Mouse (Mus musculus) lung, postnatal 36 days (tissue): ENCODE results near the gene Homer1.

Source experiments
- DNase-seq: peaks from one replicate; pipeline ENCODE4 v3.0.0; 2022; ENCODE audit warnings: mixed read lengths

Homer1 gene

GRCm38 (mm10) chr13:93340555-93341278 is 41.3 kb downstream of the Homer1 start:
- DNase-seq: no peak

- no peak for DNase-seq
Observed at GRCm38 (mm10) chr13:93342641-93343040, 43.2 kb downstream of the Homer1 start.

- DNase-seq: no peak
Observed at GRCm38 (mm10) chr13:93344395-93344794, 45.0 kb downstream of the Homer1 start.

GRCm38 (mm10) chr13:93345854-93346253 is 46.4 kb downstream of the Homer1 start:
- no peak for DNase-seq

- DNase-seq: no peak
Observed at GRCm38 (mm10) chr13:93352030-93352429, 52.6 kb downstream of the Homer1 start.

GRCm38 (mm10) chr13:93354420-93355278 is 55.2 kb downstream of the Homer1 start:
- DNase-seq: no peak

- no peak for DNase-seq
Observed at GRCm38 (mm10) chr13:93355279-93355587, 55.8 kb downstream of the Homer1 start.

GRCm38 (mm10) chr13:93358522-93358921 is 59.1 kb downstream of the Homer1 start:
- no peak for DNase-seq

- no peak for DNase-seq
Observed at GRCm38 (mm10) chr13:93367555-93367954, 68.1 kb downstream of the Homer1 start.

GRCm38 (mm10) chr13:93368812-93369584 is 69.6 kb downstream of the Homer1 start:
- no peak for DNase-seq

GRCm38 (mm10) chr13:93374457-93374856 is 75.0 kb downstream of the Homer1 start:
- no peak for DNase-seq

- DNase-seq: no peak
Observed at GRCm38 (mm10) chr13:93378493-93378892, 79.1 kb downstream of the Homer1 start.

GRCm38 (mm10) chr13:93380399-93381063 is 81.1 kb downstream of the Homer1 start:
- DNase-seq: no peak

GRCm38 (mm10) chr13:93381301-93381700 is 81.9 kb downstream of the Homer1 start:
- DNase-seq: no peak

- DNase-seq: no peak
Observed at GRCm38 (mm10) chr13:93383092-93383491, 83.7 kb downstream of the Homer1 start.

- no peak for DNase-seq
Observed at GRCm38 (mm10) chr13:93383620-93384019, 84.2 kb downstream of the Homer1 start.

GRCm38 (mm10) chr13:93384481-93384880 is 85.0 kb downstream of the Homer1 start:
- no peak for DNase-seq

GRCm38 (mm10) chr13:93385147-93385546 is 85.7 kb downstream of the Homer1 start:
- DNase-seq: no peak

- no peak for DNase-seq
Observed at GRCm38 (mm10) chr13:93387440-93387839, 88.0 kb downstream of the Homer1 start.

- DNase-seq: no peak
Observed at GRCm38 (mm10) chr13:93388594-93389241, 89.3 kb downstream of the Homer1 start.

GRCm38 (mm10) chr13:93389242-93389625 is 89.8 kb downstream of the Homer1 start:
- no peak for DNase-seq

GRCm38 (mm10) chr13:93399710-93400216 is 100.3 kb downstream of the Homer1 start:
- no peak for DNase-seq
